Mouse (Mus musculus) adrenal gland, adult (tissue): Measurements from ENCODE around the gene Tnfrsf11a.
A peak's percentile ranks its signal among the peaks of the same experiment; 100 is the strongest.
"Not testable (repeated sequence)": the region's sequence is repeated elsewhere in the genome, so short reads cannot be mapped to it uniquely, and the experiment has no call there.

Experiments used
- DNase-seq, 2 experiments: peaks; one replicate each; pipeline ENCODE4 v3.0.0; 2022 to 2023; ENCODE audit warnings: low spot score in 1 of 2; ENCODE audit not compliant: inconsistent age in 2 of 2

Gene Tnfrsf11a

DNA sequence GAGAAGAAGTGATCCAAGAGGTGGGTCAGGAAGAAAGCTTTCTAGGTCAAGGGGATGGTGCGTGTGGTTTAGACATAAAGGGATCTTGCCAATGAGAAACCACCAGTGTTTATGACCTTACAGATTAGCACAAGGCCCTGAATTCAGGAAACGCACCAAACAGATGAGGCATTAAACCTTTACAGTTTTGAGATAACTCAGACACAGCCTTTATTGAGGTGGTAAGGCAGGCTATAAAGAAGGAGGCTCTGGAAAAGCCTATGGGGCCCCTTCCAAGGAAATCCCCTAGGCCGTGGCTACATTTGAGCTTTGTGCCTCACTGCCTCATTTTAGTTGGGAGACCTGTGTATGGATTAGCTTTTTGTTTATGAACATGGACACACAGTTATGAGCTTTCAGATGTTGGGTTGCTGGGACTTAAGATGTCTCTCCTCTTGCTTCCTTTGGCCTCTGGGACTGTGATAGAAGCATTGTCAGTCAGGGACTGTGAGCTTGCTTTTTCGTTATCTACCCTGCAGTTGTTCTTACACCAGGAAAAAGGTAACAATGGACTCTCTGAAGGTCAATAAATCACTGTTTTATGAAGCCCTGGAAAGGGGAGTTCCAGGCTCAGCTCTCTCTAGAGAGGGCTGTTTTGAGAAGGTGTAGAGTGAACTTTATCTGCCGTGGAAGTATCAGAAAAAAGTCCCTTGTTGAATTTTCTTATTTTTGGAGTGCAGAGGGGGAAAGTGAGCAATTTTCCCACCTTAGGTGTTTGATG, 3.9 kb downstream of the Tnfrsf11a start:
- DNase-seq: no peak

DNA sequence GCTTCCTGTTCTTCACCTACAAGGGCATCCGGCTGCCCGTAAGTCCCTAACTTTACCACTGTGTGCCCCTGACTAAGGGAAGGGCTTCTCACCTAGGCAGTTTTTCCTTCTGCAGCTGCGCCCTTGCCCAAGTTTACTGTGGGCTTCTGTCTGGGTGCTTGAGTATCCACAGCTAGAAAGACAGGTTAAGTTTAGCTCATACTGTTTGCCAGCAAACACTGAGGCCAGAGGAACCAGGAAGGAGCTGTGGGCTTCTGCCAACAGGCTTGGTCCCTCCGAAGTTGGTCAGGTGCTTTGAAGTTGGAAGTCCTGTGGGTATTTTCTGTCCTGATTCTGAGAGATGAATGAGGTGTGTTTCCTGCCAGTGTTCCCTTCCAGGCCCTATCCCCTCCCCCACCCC, 4.6 kb downstream of the Tnfrsf11a start:
- DNase-seq: peak in 1 of 2 experiments; percentile 44

DNA sequence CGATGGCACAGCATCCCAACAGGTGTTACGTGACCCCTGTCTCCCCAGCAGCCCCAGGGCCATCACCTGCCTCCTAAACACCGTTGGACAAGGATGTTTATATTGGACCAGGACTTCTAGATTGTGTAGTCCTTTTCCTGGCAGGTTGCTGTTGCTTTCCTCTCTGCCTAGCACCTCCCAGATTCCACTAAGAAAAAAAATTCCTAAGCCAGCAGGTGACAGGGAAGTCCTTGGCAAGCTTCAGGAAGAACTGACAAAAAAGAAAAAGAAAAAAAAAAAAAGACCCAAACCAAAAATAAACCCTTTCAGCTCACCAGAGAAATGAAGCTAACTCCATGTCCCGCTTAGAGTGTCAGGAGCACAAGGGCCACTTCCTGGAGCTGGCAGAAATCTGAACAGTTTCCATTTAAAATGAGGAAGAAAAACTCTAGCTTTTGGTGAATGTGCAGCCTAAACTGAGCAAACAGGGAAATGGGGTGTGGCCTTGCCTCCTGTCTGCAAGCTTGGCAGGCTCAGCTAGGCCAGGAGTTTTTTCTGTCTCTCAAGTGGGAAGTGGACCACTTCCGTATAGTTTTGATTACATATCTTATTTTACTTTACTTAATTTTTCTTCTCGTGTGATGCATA, 6.3 kb downstream of the Tnfrsf11a start:
- DNase-seq: peak; percentile 25 to 47

DNA sequence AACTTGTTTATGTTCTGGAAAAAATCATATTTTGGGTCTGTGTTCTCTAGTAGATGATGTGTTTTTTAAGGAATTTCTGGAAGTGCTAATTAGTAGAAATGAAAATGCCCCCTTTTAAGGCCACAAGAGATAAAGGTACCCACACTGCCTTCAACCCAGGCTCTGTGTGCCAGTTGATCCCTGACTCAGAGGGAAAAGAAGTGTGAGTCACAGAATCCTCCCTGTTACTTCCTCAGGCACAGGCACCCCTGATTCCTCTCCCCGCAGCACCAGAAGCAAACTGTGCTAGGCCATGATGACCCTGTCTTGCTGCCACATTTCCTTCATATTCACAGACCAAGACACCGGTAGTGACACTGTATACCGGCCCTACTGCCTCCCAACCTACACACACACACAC, 9.6 kb downstream of the Tnfrsf11a start:
- DNase-seq: peak; percentile 23 to 44

DNA sequence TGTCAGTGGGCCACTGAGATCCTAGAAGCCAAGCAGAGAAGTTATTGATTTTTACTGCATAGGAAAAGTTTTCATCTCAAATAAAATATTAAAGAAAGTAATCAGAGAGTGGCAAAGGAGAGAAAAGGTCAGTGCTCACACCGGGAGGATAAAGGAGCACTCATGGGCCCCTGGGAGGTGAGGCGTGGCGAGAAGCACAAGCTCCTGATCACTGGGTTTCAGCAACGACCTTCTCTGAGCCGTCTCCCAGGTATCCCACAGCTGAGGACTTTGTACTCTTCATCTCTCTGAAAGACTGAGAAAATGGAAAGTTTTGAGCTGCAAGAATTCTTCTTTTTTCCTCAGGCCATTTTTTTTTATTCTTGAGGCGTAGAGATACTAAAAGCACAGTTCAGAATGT, 14.2 kb downstream of the Tnfrsf11a start:
- DNase-seq: no peak

DNA sequence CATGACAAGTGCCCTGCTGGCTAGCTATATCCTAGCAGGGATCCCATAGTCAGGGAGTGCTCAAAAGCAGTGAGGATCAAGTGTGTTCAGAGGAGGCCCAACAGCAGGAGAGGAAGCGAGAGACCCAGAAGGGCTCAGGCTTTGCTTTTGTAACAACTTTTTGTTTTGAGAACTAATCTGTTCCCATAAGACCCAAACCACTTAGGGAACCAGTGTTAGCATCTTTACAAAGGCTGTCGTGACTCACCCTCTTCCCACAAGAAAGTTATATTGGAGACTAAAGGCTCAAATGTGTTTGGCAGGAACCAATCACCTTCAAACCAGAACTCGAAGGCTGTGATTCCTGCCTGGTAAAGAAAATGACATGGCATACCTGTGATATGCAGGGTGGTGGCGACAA, 15.2 kb downstream of the Tnfrsf11a start:
- DNase-seq: no peak

DNA sequence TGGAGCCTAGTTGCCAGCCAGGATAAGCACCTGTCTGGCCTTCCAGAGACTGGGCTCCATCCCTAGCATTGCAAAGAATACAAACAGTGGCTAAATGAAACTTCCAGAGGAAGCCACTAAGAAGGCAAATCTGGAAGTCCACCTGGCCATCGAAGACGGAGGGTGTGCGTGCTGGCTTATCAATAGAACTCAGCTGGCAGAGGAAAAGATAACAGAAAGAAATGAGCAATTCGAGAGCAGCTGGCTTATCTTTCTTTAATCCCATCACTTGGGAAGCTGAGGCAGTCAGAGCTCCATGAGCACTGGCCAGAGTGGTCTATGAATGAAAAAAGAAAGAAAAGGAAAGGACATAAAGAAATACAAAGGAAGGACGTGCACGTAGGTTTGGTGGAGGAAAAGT, 20.1 kb downstream of the Tnfrsf11a start:
- no peak for DNase-seq

DNA sequence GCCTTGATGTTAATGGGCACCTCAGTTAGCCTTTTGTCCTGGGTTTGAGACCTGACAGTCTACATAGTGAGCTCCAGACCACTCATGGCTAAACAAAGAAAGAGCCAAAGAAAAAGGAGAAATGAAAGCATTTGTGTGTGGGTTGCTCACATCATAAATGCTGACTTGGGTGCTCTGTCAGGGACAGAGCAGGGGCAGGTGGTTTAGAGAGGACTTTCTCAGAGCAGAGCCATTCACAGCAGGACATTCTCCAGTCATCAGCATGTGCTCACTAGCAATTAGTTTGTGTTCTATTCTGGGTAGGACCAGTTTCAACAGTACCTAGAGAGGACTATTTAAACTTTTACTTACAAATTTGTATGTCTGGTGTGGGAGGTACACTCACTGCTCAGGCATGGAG, 20.7 kb downstream of the Tnfrsf11a start:
- no peak for DNase-seq

DNA sequence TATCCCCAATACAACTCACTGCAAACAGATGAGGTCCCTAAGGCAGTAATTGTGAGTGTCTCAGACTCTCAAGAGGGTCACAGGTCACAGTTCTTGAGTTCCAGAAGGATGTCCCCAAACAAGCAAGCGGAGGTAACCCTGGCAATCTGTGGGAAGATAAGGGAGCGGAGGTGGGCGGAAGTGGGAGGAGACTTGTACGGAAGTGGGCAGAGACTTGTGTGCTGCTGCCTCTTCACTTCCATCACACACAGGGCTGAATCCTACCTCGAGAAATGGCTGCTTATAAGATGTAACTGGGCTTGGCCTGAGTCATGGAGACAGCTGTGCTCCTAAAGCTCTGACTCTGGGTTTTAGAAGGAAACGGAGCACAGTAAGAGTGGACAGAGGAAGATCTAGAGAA, 22.4 kb downstream of the Tnfrsf11a start:
- no peak for DNase-seq

DNA sequence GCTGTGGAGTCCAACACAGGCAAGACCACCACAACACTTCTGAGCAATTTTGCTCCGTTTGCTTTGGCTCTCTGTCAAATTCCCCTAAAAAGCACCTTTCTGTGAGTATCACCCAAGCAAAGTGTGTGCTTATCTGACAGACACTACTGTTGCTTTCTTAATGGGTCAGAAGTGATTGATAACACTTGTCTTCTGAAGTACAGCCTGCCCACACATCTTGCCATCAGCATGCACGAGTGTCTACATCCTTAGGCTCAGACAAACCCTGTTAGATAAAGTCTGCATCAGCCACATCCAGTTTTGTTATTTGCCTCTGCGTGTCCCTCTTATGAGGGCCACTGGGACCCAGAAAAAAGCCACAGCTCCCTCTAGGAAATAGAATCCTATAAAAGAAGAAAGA, 23.8 kb downstream of the Tnfrsf11a start:
- no peak for DNase-seq

DNA sequence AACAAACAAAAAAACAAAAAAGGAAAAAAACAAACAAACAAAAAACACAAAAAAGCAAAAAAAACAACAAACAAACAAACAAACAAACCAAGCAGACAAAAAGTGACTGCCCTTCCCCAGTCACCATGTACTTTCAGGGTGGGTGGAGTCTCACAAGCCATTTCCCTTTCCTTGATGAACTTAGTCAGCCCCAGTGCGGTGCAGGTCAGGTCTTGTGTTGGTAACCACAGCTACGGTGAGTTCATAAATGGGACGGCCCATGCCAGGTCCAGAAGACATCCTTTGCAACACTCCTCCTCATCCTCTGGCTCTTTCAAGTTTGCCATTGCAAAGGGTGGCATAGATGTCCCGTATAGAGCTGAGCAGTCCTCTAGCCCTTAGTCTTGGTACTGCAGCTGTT, 25.0 kb downstream of the Tnfrsf11a start:
- no peak for DNase-seq

DNA sequence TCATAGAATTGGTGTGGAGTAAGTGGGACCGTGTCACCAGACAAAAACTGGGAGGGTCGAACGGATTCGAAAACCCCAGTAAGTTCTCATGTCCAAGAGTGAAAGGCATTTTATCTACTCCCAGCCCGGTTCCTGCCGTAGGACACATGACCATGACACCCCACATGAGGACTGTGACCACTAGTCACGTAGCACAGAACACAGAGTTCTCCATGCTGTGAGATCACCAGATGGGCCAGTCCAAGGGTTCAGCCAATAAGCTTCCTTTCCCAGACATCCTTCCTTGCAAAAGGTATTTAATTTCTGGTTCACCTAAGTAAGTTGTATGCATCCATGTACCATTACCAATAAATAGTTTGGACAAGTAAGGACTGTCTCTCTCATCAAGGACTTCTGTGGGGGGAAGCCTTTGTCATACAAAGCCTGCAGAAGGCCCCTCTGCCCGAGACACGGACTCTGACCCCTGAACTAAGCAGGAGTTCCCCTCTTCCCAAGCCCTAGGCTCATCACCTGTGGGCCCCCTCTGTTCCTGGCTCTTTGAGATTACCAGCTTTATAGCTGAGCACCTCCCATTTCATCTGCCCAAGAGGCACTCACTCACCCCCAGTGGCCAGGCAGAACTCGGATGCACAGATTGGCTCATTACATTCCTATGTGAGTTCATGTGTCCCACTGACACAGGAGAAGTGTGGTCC, 26.7 kb downstream of the Tnfrsf11a start:
- no peak for DNase-seq

DNA sequence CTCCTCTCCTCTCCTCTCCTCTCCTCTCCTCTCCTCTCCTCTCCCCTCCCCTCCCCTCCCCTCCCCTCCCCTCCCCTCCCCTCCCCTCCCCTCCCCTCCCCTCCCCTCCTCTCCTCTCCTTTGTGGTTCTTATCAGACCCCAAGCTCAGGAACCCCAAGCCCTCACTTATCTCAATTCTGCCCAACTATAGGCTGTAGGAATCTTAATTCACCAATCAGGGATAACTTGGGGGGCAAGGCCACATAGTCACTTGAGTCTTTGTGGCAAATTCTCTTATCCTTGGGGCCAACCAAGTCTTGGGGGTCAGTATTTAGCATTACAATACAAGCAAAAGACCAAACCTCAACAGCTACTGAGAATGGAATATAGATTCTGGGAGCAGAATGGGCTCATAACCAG, 31.5 kb downstream of the Tnfrsf11a start:
- not testable (repeated sequence) for DNase-seq

DNA sequence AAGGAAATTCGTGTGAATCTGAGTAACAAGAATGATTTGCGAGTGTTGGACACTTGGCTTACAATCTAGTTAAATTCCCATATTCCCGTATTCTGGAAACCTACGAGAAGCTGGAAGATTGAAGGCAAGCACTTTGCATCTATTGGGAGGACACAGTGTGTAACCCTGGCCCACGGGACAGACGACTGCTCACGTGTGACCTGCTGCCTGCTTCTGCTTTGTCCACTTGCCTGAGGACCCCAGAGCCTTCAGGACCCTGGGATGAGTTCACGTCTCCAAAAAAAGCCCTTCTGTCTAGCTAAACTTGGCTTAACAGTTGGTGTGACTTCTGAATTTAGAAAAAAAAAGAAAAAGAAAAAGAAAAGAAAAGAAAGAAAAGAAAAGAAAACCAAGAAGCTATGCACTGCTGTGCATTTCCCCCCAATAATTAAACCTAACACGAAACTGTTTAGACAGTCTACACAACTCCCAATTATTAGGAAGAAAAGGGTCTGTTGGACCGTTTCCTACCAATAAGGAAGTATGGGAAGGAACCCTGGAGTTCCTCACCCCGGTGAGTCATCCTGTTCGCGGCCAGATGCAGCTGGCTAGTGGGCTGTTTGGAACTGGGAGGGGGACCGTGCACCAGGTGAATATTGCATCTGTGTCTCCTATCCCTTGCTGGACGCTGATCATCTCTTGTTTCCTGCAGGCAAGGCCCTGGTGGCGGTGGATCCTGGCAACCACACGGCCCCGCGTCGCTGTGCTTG, 32.6 kb downstream of the Tnfrsf11a start:
- no peak for DNase-seq

DNA sequence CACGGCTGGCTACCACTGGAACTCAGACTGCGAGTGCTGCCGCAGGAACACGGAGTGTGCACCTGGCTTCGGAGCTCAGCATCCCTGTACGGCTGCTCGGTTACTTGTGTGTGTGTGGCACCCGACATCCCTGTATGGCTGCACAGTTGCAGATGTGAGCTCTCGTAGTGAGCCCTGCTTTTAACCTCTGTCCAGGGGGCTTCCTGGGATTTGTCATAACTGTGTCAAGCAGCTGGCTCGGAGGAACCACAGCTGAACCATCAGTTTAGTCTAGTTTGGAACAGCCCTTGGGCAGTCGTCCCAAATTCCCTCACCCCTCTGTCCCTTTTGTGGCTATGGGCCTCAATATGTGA, 33.2 kb downstream of the Tnfrsf11a start:
- no peak for DNase-seq

DNA sequence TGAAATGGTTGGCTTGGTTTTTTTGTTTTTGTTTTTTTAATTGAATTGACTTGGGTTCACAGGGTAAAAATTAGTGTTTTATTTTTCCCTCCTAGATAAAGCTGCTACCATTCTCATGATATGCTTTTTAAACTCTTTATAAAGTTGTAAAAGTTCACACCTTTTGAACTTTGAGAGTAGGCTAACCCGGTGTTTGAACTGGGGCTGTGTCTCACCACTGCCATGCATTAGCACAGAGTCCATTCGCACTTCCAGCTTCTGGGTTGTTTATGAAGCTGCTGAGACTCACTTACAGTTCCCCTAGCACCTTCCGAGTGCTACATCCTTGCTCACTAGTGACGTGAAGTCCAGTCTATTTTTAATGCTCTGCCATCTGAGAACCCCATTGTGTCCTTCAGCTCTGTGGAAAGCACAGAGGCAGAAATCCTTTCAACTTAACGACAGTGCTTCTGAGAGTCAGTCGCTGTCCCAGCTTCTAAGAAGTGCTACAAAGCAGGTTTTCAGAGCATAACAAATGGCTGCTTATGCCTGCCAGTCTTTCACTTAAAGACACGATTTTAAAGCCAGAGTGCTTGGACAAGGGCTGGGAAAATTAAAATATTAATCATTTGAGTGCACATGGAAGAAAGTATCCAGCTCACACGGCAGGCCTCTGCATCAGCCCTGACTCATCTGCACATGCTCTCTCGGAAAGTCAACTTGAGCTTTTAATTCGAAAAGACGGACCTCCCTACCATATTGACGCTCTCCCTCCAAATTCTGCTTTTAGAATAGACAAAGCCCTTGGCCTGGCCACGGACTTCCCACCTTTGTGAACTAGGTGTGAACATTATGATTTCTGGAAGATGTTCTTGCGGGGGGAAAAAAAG, 34.1 kb downstream of the Tnfrsf11a start:
- DNase-seq: peak in 1 of 2 experiments; percentile 55

DNA sequence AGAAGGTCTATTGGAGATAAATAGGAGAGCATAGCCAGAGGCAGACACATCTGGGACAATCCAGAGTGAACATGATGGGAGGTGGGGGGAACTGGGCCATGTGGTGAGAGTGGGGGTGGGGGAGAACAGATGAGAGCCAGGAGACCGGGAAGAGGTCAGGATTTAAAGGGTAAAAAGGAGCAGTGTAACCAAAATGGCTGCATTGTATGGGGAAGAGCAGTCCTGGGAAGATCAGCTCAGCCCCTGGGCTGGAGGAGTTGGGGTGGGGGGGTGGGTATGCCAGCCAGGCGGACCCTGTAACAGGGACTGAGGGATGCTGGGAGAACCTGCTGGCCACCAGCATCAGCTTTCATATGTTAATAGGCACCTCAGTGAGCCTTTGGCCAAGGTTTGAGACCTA, 34.8 kb downstream of the Tnfrsf11a start:
- no peak for DNase-seq

DNA sequence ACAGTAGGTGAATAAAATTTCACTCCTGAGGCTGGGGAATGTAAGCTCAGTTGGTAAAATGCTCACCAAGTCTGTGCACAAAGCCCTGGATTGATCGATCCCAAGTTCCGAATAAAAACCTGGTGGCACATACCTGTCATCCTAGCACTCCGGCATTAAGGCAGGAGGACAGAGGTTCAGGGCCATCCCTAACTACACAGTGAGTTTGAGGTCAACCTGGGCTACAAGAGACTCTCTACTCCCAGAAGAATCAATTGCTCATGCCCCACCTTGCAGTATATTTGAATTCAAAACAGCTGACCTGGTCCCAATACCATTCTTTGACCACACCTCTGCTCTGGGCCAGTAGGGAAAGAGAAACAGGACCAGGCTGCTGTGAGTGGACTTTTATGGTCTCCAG, 35.2 kb downstream of the Tnfrsf11a start:
- no peak for DNase-seq

DNA sequence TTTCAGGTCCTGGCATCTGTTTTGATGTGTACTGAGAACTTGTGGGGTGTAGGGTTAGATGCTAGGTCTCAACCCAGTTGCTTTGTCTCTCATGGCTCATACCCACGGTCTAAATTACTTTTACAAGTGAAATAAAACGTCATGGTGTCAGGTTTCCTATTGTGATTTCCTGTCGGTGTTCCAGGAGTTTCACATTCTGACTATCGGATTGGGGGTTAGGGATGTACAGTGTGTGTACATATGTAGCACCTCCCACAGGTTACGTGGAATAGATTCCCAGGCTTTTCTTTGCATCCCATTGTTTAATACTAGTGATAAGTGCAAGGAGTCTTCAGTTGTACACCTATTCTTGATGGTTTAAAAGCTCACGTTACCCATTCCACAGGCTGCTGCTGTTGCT, 38.5 kb downstream of the Tnfrsf11a start:
- DNase-seq: no peak

DNA sequence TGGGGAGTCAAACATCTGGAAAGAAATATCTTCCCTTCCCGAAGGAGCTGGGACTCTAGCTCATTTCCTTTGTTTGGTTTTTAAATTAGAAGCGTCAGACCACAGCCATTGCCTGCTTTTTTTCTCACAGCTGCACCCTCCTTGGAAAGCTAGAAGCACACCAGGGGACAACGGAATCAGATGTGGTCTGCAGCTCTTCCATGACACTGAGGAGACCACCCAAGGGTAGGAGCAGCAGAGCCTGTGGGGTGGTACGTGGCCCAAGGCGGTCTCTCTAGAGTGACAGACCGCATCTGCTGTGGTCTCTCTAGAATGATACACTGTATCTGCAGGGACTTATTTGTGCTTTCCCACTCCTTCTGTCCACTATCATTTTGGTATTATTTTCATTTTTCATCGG, 39.2 kb downstream of the Tnfrsf11a start:
- no peak for DNase-seq

DNA sequence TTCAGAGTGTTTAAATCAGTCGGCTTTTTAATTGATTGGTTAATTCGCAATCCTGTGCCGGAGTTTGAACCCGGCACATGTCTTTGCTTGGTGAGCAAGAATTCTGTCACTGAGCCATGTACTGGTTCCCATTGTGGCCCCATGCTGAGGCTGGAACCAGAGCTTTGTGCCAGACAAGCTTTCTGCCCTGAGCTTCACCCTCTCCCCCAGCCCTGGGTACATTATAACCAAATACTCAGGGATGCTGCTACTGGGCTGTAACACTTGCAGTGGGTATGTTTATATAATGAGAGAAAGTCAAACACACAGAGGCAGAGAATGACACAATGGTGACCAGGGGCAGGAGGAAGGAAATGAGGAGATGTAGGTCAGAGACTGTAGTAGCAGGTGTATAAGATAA, 43.8 kb downstream of the Tnfrsf11a start:
- no peak for DNase-seq
